Mouse (Mus musculus) midbrain, embryonic 14.5 days (tissue): ENCODE data around the gene Acsl5. TPM values are rescaled to one million over a fixed set of nuclear protein-coding genes. Genes with fewer than 3 reads are reported as not detected.

Experiments used
- ATAC-seq: fragments of 200-750 bp; cut with Nextera tagmentation; 2 replicates; pipeline ENCODE4 v1.8.0; 2017; ENCODE audit warnings: moderate number of reproducible peaks, moderate library complexity; ENCODE audit not compliant: low FRiP score, low TSS enrichment
- DNase-seq: peaks from one replicate; pipeline ENCODE4 v3.0.0-alpha.2; 2015
- H3K27ac ChIP-seq: fragments of 300-500 bp; sonication (generic); replicated peaks from 2 replicates; pipeline ENCODE4 v1.5.1; 2014; ENCODE audit warnings: mild to moderate bottlenecking, low read depth, low read length, moderate library complexity
- H3K27me3 ChIP-seq: fragments of 300-500 bp; sonication (generic); 2 replicates; pipeline ENCODE4 v1.6.1; 2014; ENCODE audit warnings: low read length, control low read depth, mixed read lengths; ENCODE audit not compliant: control insufficient read depth, insufficient read depth
- H3K36me3 ChIP-seq: fragments of 300-500 bp; sonication (generic); 2 replicates; pipeline ENCODE4 v1.6.1; 2014; ENCODE audit warnings: low read length, control low read depth; ENCODE audit not compliant: control insufficient read depth, insufficient read depth
- H3K4me1 ChIP-seq: fragments of 300-500 bp; sonication (generic); 2 replicates; pipeline ENCODE4 v1.6.1; 2014; ENCODE audit warnings: mild to moderate bottlenecking, antibody characterized with exemption, low read length, control low read depth; ENCODE audit not compliant: control insufficient read depth, insufficient read depth
- H3K4me2 ChIP-seq: fragments of 300-500 bp; sonication (generic); 2 replicates; pipeline ENCODE4 v1.6.1; 2014; ENCODE audit warnings: mild to moderate bottlenecking, low read length, moderate library complexity
- H3K4me3 ChIP-seq: fragments of 300-500 bp; sonication (generic); replicated peaks from 2 replicates; pipeline ENCODE4 v1.5.1; 2014; ENCODE audit warnings: low read depth, low read length
- H3K9ac ChIP-seq: fragments of 300-500 bp; sonication (generic); replicated peaks from 2 replicates; pipeline ENCODE4 v1.6.1; 2014; ENCODE audit warnings: mild to moderate bottlenecking, low read length, moderate library complexity
- H3K9me3 ChIP-seq: fragments of 300-500 bp; sonication (generic); 2 replicates; pipeline ENCODE4 v1.6.1; 2016; ENCODE audit warnings: low read length, control low read depth, mixed read lengths; ENCODE audit not compliant: control insufficient read depth
- WGBS: fragments of 180-500 bp; shearing (Covaris S2); extraction: QIAGEN DNeasy Blood & Tissue Kit; methylation state at CpG from one replicate; pipeline ENCODE4 v1.1.7; 2014; 5-methylcytosine and 5-hydroxymethylcytosine counted together
- polyA plus RNA-seq: library from polyadenylated mRNA; unstranded; fragments of >200 nt; fragmentation: Nextera tagmentation; extraction: Ambion mirVana; gene quantifications from 2 replicates; pipeline ENCODE4 v1.2.1, GENCODE M21; 2014

The Acsl5 gene
- polyA plus RNA-seq, 1 experiment from 2014 or later = 12.6 TPM

DNA sequence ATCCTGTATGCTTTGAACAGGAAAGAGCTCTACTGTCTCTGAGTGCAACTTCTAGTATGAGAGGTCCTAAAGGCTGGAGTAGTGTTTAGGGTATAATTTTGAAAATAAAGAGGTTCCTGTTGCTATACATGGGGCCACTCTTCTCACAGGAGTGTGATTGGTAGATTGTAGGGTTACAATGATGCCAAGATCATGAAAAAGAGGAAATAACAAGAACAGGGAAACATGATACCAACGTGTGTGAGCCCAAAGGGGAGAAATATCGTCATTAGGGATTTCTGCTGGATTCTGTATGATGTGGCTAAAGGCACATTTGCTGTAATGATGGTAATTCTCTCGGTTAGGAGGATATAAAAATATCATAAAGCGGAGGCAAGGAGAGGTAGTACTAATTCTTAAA, 34.3 kb downstream of the Acsl5 start:
- H3K36me3 ChIP-seq = no peaks in the 10 kb centered on the region; the same call in 1 of the 2 replicates
- DNase-seq (no peak), ATAC-seq (no peak)
- WGBS = 88% methylated on average over 4 of the region's 4 CpGs
- no peaks in the 10 kb centered on the region for H3K9me3 ChIP-seq
- no peak overlapping the region for H3K4me2 ChIP-seq
- no peaks in the 10 kb centered on the region for H3K4me1 ChIP-seq
- no peak overlapping the region for H3K4me3 ChIP-seq
- no peaks in the 10 kb centered on the region for H3K27me3 ChIP-seq
- H3K27ac ChIP-seq = no peak overlapping the region
- no peak overlapping the region for H3K9ac ChIP-seq

DNA sequence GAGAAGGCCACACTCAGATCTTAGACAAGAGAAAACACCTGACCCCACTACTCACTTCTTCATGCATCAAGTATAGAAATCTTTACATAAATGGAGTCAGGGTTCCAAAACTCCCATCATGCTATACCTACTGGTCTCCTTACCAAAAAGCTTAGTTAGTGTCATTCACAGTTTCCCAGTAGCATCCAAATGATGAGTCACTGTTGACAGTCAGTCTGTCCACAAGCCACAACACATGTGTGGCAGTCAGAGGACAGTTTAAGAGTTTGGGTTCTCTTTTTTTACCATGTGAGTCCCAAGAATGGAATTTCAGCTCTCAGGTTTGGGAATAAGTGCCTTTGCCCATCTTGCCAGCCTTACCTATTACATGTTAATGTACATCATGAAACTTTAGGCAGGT, 37.2 kb downstream of the Acsl5 start:
- no peak overlapping the region for H3K4me3 ChIP-seq
- H3K27me3 ChIP-seq = no peaks in the 10 kb centered on the region
- H3K36me3 ChIP-seq = no peaks in the 10 kb centered on the region; the same call in 1 of the 2 replicates
- no peak overlapping the region for H3K9ac ChIP-seq
- H3K9me3 ChIP-seq = no peaks in the 10 kb centered on the region
- no peak for DNase-seq
- ATAC-seq = no peak
- no peaks in the 10 kb centered on the region for H3K4me1 ChIP-seq
- H3K4me2 ChIP-seq = no peak overlapping the region
- H3K27ac ChIP-seq = no peak overlapping the region

DNA sequence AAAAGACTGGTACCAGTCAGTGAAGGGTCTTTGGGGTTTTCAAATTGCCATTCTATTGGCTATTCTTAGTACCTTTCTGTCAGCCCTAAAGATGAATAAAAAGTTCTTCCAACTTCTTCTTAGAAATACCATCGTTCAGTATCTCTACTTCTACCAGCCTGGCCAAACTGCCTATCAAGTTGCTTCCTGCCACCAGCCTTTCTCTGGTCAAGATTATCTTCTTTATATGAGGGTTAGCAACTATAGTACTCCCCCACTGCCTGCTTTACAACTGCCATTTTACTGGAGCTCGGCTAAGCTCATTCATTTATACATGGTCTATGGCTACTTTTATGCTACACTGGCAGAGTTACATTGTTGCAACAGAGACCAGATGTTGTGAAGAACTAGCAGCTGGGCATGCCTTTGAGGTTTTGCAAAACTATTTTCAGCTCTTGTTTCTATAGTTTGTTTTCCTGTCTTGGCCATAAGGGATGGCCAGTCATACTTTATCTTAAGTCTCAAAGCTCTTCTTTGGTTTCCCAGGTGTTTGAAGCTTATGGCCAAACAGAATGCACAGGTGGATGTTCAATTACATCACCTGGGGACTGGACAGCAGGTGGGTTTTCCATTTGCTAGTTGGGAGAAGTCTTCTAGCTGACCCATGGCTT, 39.0 kb downstream of the Acsl5 start:
- no peak overlapping the region for H3K27ac ChIP-seq
- 88% methylated on average over 2 of the region's 2 CpGs for WGBS
- peaks cover 4% of the 10 kb centered on the region; the same call in 1 of the 2 replicates for H3K36me3 ChIP-seq
- no peaks in the 10 kb centered on the region for H3K9me3 ChIP-seq
- DNase-seq = no peak
- H3K27me3 ChIP-seq = no peaks in the 10 kb centered on the region
- no peak overlapping the region for H3K4me2 ChIP-seq
- H3K4me3 ChIP-seq = no peak overlapping the region
- no peaks in the 10 kb centered on the region for H3K4me1 ChIP-seq
- no peak overlapping the region for H3K9ac ChIP-seq
- no peak for ATAC-seq

DNA sequence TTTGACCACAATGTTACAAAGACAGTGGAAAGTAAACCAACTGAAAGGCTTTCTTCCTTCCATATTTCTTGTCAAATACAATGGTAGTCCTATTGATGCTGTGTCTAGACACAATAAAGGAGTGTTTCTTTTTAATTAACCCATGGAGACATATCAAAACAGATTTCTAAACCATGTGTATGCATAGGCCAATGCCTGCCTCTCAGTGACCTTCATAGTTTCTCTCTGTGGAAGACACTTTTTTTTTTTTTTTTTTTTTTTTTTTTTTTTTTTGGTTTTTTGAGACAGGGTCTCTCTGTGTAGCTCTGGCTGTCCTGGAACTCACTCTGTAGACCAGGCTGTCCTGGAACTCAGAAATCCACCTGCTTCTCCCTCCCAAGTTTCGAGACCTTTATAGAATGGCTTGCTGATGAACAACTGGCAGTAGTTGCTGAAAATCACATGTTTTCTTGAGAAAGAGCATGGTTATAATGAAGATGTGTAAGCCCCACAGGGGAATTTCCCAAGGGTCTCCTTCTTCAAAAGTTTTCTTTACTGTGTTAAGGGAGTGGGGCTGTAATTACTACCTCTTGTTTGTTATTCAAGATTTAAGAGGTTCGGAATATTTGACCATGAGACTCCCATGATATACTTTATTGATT, 40.6 kb downstream of the Acsl5 start:
- DNase-seq = no peak
- Histone ChIP-seq H3K4me2 (no peak overlapping the region), H3K27ac (no peak overlapping the region), H3K4me3 (no peak overlapping the region), H3K9ac (no peak overlapping the region), H3K9me3 (no peaks in the 10 kb centered on the region), H3K4me1 (no peaks in the 10 kb centered on the region), H3K27me3 (no peaks in the 10 kb centered on the region), H3K36me3 (peaks cover 15% of the 10 kb centered on the region)
- ATAC-seq = no peak
- 90% methylated on average over 2 of the region's 2 CpGs for WGBS

DNA sequence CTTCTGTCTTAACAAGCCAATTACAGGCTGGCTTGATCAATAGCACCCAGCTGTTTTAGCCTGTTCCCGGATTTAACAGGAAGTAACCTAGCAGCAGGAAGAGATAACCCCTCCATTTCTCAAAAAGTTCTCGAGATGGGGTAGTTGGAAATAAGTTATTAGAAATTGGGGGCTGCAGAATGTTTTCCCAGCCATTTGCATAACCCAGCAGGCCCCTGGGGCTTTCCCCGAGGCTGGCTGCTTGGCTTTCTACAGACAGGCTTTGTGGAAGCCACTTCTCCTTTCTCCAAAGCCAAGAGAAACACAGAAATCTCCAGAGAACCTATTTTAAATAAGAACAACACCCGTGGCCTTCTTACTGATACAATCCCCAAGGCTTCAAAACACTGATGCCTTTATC, 41.4 kb downstream of the Acsl5 start:
- 35% methylated on average over 4 of the region's 4 CpGs for WGBS
- no peak overlapping the region for H3K9ac ChIP-seq
- peaks cover 23% of the 10 kb centered on the region for H3K36me3 ChIP-seq
- H3K27me3 ChIP-seq = no peaks in the 10 kb centered on the region
- no peak for DNase-seq
- H3K9me3 ChIP-seq = no peaks in the 10 kb centered on the region
- ATAC-seq = no peak
- no peak overlapping the region for H3K4me3 ChIP-seq
- no peaks in the 10 kb centered on the region for H3K4me1 ChIP-seq
- no peak overlapping the region for H3K27ac ChIP-seq
- H3K4me2 ChIP-seq = no peak overlapping the region

DNA sequence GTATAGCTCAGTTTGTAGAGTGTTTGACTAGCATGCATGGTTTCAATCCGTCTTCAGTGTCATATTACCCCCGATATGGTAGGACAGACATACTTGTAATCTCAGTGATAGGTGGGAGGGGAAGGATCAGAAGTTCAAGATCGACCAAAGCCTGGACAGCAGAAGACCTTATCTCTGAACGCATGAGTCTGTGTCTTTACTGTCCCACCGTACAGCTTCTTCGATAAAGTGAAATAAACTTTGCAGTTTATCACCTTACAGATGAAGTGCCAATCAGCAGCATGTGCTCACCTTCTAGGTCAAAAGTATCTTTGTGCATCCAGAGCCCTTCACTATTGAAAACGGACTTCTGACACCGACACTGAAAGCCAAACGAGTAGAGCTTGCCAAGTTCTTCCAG, 43.3 kb downstream of the Acsl5 start:
- no peak overlapping the region for H3K9ac ChIP-seq
- H3K4me1 ChIP-seq = no peaks in the 10 kb centered on the region
- no peak overlapping the region for H3K4me3 ChIP-seq
- no peak for ATAC-seq
- no peak for DNase-seq
- H3K27ac ChIP-seq = no peak overlapping the region
- no peaks in the 10 kb centered on the region for H3K9me3 ChIP-seq
- H3K36me3 ChIP-seq = peaks cover 36% of the 10 kb centered on the region
- 96% methylated on average over 9 of the region's 9 CpGs for WGBS
- no peak overlapping the region for H3K4me2 ChIP-seq
- no peaks in the 10 kb centered on the region for H3K27me3 ChIP-seq

DNA sequence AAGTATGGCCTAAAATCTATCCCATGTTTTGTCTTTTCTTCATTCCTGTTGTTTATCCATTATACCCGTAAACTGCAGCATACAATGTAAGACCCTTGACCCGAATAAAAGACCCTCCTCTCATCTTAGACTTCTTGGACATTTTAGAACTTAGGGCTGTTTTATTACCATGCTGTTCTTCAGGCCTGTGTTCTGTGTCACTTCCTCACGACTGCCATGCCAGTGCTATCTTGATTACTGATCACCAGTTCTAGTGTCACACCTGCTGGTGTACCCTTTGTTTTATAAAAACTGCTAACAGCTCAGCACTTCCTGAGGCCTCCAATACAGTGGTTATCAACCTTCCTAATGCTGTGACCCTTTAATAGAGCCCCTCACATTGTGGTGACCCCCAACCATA, 43.8 kb downstream of the Acsl5 start:
- Histone ChIP-seq H3K4me1 (no peaks in the 10 kb centered on the region), H3K36me3 (peaks cover 40% of the 10 kb centered on the region), H3K27me3 (no peaks in the 10 kb centered on the region), H3K27ac (no peak overlapping the region), H3K9me3 (no peaks in the 10 kb centered on the region), H3K9ac (no peak overlapping the region), H3K4me2 (no peak overlapping the region), H3K4me3 (no peak overlapping the region)
- ATAC-seq (no peak), DNase-seq (no peak)
- 91% methylated on average over 3 of the region's 3 CpGs for WGBS

DNA sequence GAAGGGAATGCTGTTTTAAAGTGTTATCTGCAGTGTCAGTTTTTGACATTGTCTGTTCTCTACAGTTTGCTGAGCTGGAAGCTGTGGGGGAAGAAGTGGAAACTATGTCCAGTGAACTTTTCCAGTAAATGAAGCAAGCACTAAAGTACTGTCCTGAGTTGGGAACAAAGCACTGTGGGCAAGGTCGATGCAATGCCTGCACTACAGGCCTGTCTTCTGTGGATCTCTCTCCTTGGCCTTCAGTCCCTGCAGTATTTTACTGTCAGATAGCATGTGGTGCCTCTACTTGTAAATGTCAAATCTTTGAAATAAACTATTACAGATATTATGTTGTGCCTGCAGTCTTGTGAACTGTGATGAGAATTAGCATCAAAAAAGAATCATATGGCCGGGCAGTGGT, 44.6 kb downstream of the Acsl5 start:
- 95% methylated on average over 2 of the region's 2 CpGs for WGBS
- Histone ChIP-seq H3K27ac (no peak overlapping the region), H3K36me3 (peaks cover 47% of the 10 kb centered on the region), H3K9ac (no peak overlapping the region), H3K4me1 (no peaks in the 10 kb centered on the region), H3K4me3 (no peak overlapping the region), H3K27me3 (no peaks in the 10 kb centered on the region), H3K9me3 (no peaks in the 10 kb centered on the region), H3K4me2 (no peak overlapping the region)
- DNase-seq = no peak
- no peak for ATAC-seq

DNA sequence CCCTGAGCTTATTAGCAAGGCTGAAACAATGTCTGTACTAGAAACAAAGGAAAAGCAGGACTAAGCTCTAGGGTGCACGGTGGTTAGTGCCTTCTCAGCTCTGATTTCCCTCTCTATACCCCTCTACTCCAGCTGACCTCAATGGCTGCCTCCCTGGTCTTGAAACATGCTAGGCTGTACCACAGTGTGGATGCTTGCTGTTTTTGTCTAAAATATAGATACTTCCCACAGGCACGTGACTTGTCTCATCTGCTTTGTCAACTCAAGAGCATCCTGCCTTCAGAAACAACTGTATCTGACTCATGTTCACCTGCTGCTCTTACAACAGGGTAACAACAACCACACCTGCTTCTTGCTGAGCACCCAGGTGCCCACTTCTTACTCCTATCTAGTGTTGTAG, 45.8 kb downstream of the Acsl5 start:
- H3K36me3 ChIP-seq = peaks cover 59% of the 10 kb centered on the region
- H3K4me3 ChIP-seq = no peak overlapping the region
- no peaks in the 10 kb centered on the region for H3K4me1 ChIP-seq
- no peak overlapping the region for H3K27ac ChIP-seq
- ATAC-seq (no peak), DNase-seq (no peak)
- no peaks in the 10 kb centered on the region for H3K9me3 ChIP-seq
- no peaks in the 10 kb centered on the region for H3K27me3 ChIP-seq
- 84% methylated on average over 2 of the region's 2 CpGs for WGBS
- H3K9ac ChIP-seq = no peak overlapping the region
- H3K4me2 ChIP-seq = no peak overlapping the region
